Mouse (Mus musculus): Measurements from ENCODE around the gene Mpp1. TPM values are rescaled to one million over a fixed set of nuclear protein-coding genes. Genes with fewer than 3 reads are reported as not detected.
A peak's percentile ranks its signal among the peaks of the same experiment; 100 is the strongest.
"Not testable (repeated sequence)": the region's sequence is repeated elsewhere in the genome, so short reads cannot be mapped to it uniquely, and the experiment has no call there.

Gene Mpp1
- total RNA-seq (2021): 10 to 100 TPM; 35.7 to 38.8 TPM
- long read RNA-seq, transcript Mpp1-201 (12 exons, 2,525 nt): major isoform, 27 of 32 reads
- long read RNA-seq, partial matches to known transcripts: 4 of 32 reads
- long read RNA-seq, other reads (novel, unspliced or antisense): 1 of 32 reads

GRCm38 (mm10) chrX:75130467-75131160 is at the start of gene Mpp1:
Gene Mpp1, minus strand, starts transcription at chrX:75131016.
- peak; percentile 57 to 74 for DNase-seq (ENCODE audit: low spot score in 2 of 2)

GRCm38 (mm10) chrX:75163670-75164069 is 32.9 kb upstream of the Mpp1 start, which contains the start of gene Smim9:
Gene Smim9, minus strand, starts transcription at chrX:75163770.
- no peak for DNase-seq (ENCODE audit: low spot score in 2 of 2)

GRCm38 (mm10) chrX:75155576-75156243 is 24.9 kb upstream of the Mpp1 start:
- DNase-seq (ENCODE audit: low spot score in 2 of 2): peak in 1 of 2 experiments; percentile 5

GRCm38 (mm10) chrX:75152249-75152648 is 21.4 kb upstream of the Mpp1 start:
- no peak for DNase-seq (ENCODE audit: low spot score in 2 of 2)

- DNase-seq (ENCODE audit: low spot score in 2 of 2): no peak
These were observed 19.5 kb upstream of the Mpp1 start for GRCm38 (mm10) chrX:75150304-75150703.

GRCm38 (mm10) chrX:75148414-75148813 is 17.6 kb upstream of the Mpp1 start:
- no peak for DNase-seq (ENCODE audit: low spot score in 2 of 2)

- DNase-seq (ENCODE audit: low spot score in 2 of 2): not testable (repeated sequence)
These were observed 12.3 kb upstream of the Mpp1 start for GRCm38 (mm10) chrX:75143124-75143555.

- DNase-seq (ENCODE audit: low spot score in 2 of 2): no peak
These were observed 7.4 kb upstream of the Mpp1 start for GRCm38 (mm10) chrX:75138182-75138581.

- no peak for DNase-seq (ENCODE audit: low spot score in 2 of 2)
These were observed 6.9 kb upstream of the Mpp1 start for GRCm38 (mm10) chrX:75137729-75138128.

- DNase-seq (ENCODE audit: low spot score in 2 of 2): no peak
These were observed 6.1 kb upstream of the Mpp1 start for GRCm38 (mm10) chrX:75136938-75137337.

GRCm38 (mm10) chrX:75129474-75129873 is 1.3 kb downstream of the Mpp1 start:
- no peak for DNase-seq (ENCODE audit: low spot score in 2 of 2)

- DNase-seq (ENCODE audit: low spot score in 2 of 2): peak in 1 of 2 experiments; percentile 42
These were observed 2.4 kb downstream of the Mpp1 start for GRCm38 (mm10) chrX:75128333-75128980.

- DNase-seq (ENCODE audit: low spot score in 2 of 2): no peak
These were observed 3.9 kb downstream of the Mpp1 start for GRCm38 (mm10) chrX:75126893-75127292.

GRCm38 (mm10) chrX:75125606-75126005 is 5.2 kb downstream of the Mpp1 start:
- DNase-seq (ENCODE audit: low spot score in 2 of 2): no peak

GRCm38 (mm10) chrX:75115550-75115949 is 15.3 kb downstream of the Mpp1 start:
- no peak for DNase-seq (ENCODE audit: low spot score in 2 of 2)

- DNase-seq (ENCODE audit: low spot score in 2 of 2): no peak
These were observed 28.5 kb downstream of the Mpp1 start for GRCm38 (mm10) chrX:75102293-75102692.

- no peak for DNase-seq (ENCODE audit: low spot score in 2 of 2)
These were observed 32.0 kb downstream of the Mpp1 start for GRCm38 (mm10) chrX:75098799-75099198.

- no peak for DNase-seq (ENCODE audit: low spot score in 2 of 2)
These were observed 34.5 kb downstream of the Mpp1 start for GRCm38 (mm10) chrX:75096163-75096770.

GRCm38 (mm10) chrX:75095369-75096162 is 35.2 kb downstream of the Mpp1 start, which contains the start of gene Dkc1:
Gene Dkc1, plus strand, starts transcription at chrX:75095854.
- peak; percentile 85 to 93 for DNase-seq (ENCODE audit: low spot score in 2 of 2)

- no peak for DNase-seq (ENCODE audit: low spot score in 2 of 2)
These were observed 45.2 kb downstream of the Mpp1 start for GRCm38 (mm10) chrX:75085654-75086053.

Data from layer of hippocampus, adult 18-20 months (tissue).